ENCODE assay signal across 9 mouse cellular contexts in genomic region chr17:87948965-87949584, GRCm38 (mm10). TPM values are rescaled to one million over a fixed set of nuclear protein-coding genes. Genes with fewer than 3 reads are reported as not detected.
DNase-seq lines count a peak whose midpoint lies in the region; ATAC-seq and TF ChIP-seq lines count a peak whose summit lies in the region.
"Had no signal": no experiment of that assay in that cellular context is flagged by ENCODE, and none has a peak within 500 bp of the region (broad histone marks: within the 10 kb centered on the region; RNA-seq: fewer than 3 reads in every experiment).

No protein-coding gene starts in this region.

- no peaks in the 10 kb centered on the region; the same call in 1 of the 2 replicates for H3K9me3 ChIP-seq in G1E (replicated peaks)
- no peaks in the 10 kb centered on the region for H3K9me3 ChIP-seq in forebrain, embryonic 12.5 days
- H3K9me3 ChIP-seq in lung, embryonic 16.5 days (ENCODE audit: control insufficient read depth, low read length): no peaks in the 10 kb centered on the region

- no peaks in the 10 kb centered on the region for H3K36me3 ChIP-seq in G1E (replicated peaks)
- H3K36me3 ChIP-seq in forebrain, embryonic 12.5 days (replicated peaks): no peaks in the 10 kb centered on the region
- H3K36me3 ChIP-seq in lung, embryonic 16.5 days (ENCODE audit: control insufficient read depth, insufficient read depth, low read length): no peaks in the 10 kb centered on the region

- H3K27me3 ChIP-seq in G1E (ENCODE audit: insufficient read depth, low read length): no peaks in the 10 kb centered on the region
- H3K27me3 ChIP-seq in forebrain, embryonic 12.5 days: no peaks in the 10 kb centered on the region
- no peaks in the 10 kb centered on the region for H3K27me3 ChIP-seq in lung, embryonic 16.5 days (ENCODE audit: control insufficient read depth, insufficient read depth, low read depth, low read length)

- H3K4me1 ChIP-seq in G1E (ENCODE audit: insufficient read depth, low read depth, low read length): peaks cover 16% of the 10 kb centered on the region
- H3K4me1 ChIP-seq in forebrain, embryonic 12.5 days: no peaks in the 10 kb centered on the region
- H3K4me1 ChIP-seq in lung, embryonic 16.5 days (replicated peaks; ENCODE audit: control insufficient read depth, insufficient read depth, low read length): no peaks in the 10 kb centered on the region

- H3K27ac ChIP-seq in forebrain, embryonic 12.5 days: no peak overlapping the region
- H3K27ac ChIP-seq in lung, embryonic 16.5 days (ENCODE audit: low read length): no peak overlapping the region
- H3K27ac ChIP-seq: macrophage had no signal

- no peak overlapping the region for H3K4me3 ChIP-seq in G1E (ENCODE audit: low read depth, low read length)
- H3K4me3 ChIP-seq in forebrain, embryonic 12.5 days (replicated peaks): no peak overlapping the region
- H3K4me3 ChIP-seq in lung, embryonic 16.5 days (ENCODE audit: low read length): no peak overlapping the region

- peak; percentile 93 for ATAC-seq in G1E (ENCODE audit: extremely low read depth, insufficient number of reproducible peaks, low FRiP score, poor library complexity, severe bottlenecking)
- ATAC-seq in forebrain, embryonic 12.5 days (ENCODE audit: low FRiP score): peak; percentile 55; the same call in 1 of the 2 replicates
- ATAC-seq in lung, embryonic 16.5 days (ENCODE audit: low read depth): peak; percentile 64

- no peak overlapping the region for H3K4me2 ChIP-seq in forebrain, embryonic 12.5 days
- H3K4me2 ChIP-seq in lung, embryonic 16.5 days (ENCODE audit: low read depth, low read length): no peak overlapping the region

- TF ChIP-seq CTCF in G1E (IDR thresholded peaks at IDR 0.05; ENCODE audit: low read depth, low read length): peak; percentile 99

- no peak overlapping the region for H3K9ac ChIP-seq in forebrain, embryonic 12.5 days
- H3K9ac ChIP-seq in lung, embryonic 16.5 days (ENCODE audit: low read length): no peak overlapping the region

- DNase-seq in G1E (ENCODE audit: low spot score): peak; percentile 52
- DNase-seq in c-Kit-positive CD71-positive TER-119-negative erythroid progenitor cells, embryonic 14.5 days (ENCODE audit: low read depth): peak; percentile 35
- peak; percentile 86 for DNase-seq in heart, postnatal 4 days
- DNase-seq in layer of hippocampus, adult 9-10 months (ENCODE audit: low spot score): peak; percentile 58
- peak; percentile 75 for DNase-seq in ovary, postnatal 36 days (ENCODE audit: low spot score)
- peak; percentile 80 for DNase-seq in thymus, postnatal 25 days

- WGBS in forebrain, embryonic 12.5 days: 44% methylated on average over 16 of the region's 16 CpGs
- 37% methylated on average over 16 of the region's 16 CpGs for WGBS in lung, embryonic 16.5 days

RNA-seq across cellular contexts. Expression of gene Msh6, which starts 25.8 kb away (rescaled TPM):
- total RNA-seq in G1E (2014; fragmentation: Nextera tagmentation): 82.3 and 85.9 TPM in 2 replicates
- 101 and 118 TPM in 2 replicates for total RNA-seq in G1E (2017)
- polyA plus RNA-seq in G1E (2012): 27.0 and 27.7 TPM in 2 replicates
- polyA plus RNA-seq in forebrain, embryonic 12.5 days (2016; fragmentation: Nextera tagmentation; extraction: Ambion mirVana): 84.7 and 85.5 TPM in 2 replicates
- total RNA-seq in heart, postnatal 4 days (2021): 10 to 100 TPM; 20.9 to 21.8 TPM
- polyA plus RNA-seq in lung, embryonic 16.5 days (2015; fragmentation: Nextera tagmentation; extraction: Ambion mirVana): 43.2 and 44.8 TPM in 2 replicates

RNA-seq across cellular contexts. Expression of gene Rpl36-ps4, which starts 28.3 kb away (rescaled TPM):
- total RNA-seq in G1E (2014; fragmentation: Nextera tagmentation) (not detected in 2 replicates), G1E (2017) (not detected in 2 replicates)
- not detected in 2 replicates for polyA plus RNA-seq in G1E (2012)
- polyA plus RNA-seq in forebrain, embryonic 12.5 days (2016; fragmentation: Nextera tagmentation; extraction: Ambion mirVana): not detected in 2 replicates
- not detected for total RNA-seq in heart, postnatal 4 days (2021)
- not detected in 2 replicates for polyA plus RNA-seq in lung, embryonic 16.5 days (2015; fragmentation: Nextera tagmentation; extraction: Ambion mirVana)
- polyA plus RNA-seq: macrophage had no signal

Comparison
In these comparisons a context has a peak if more than half of its experiments do, and no peak if none do; other contexts are left out.
1. DNase-seq: peak in every context shown above with its lines; median percentile 86 in heart, postnatal 4 days; 80 in thymus, postnatal 25 days; 75 in ovary, postnatal 36 days; 58 in layer of hippocampus, adult 9-10 months; 52 in G1E; 35 in c-Kit-positive CD71-positive TER-119-negative erythroid progenitor cells, embryonic 14.5 days.